ENCODE assay signal across 24 mouse cellular contexts in genomic region chr1:128633711-128634379, GRCm38 (mm10). TPM values are rescaled to one million over a fixed set of nuclear protein-coding genes. Genes with fewer than 3 reads are reported as not detected.
A peak's percentile ranks its signal among the peaks of the same experiment; 100 is the strongest.
DNase-seq lines count a peak whose midpoint lies in the region; ATAC-seq and TF ChIP-seq lines count a peak whose summit lies in the region.
"Had no signal": no experiment of that assay in that cellular context is flagged by ENCODE, and none has a peak within 500 bp of the region (broad histone marks: within the 10 kb centered on the region; RNA-seq: fewer than 3 reads in every experiment).

No protein-coding gene starts in this region.

- H3K4me2 ChIP-seq in kidney, embryonic 16.5 days (replicated peaks; ENCODE audit: low read depth, low read length) = no peak overlapping the region
- no peak overlapping the region for H3K4me2 ChIP-seq in midbrain, embryonic 11.5 days
- no peak overlapping the region for H3K4me2 ChIP-seq in midbrain, postnatal 0 days (ENCODE audit: low read depth, low read length, poor library complexity, severe bottlenecking)
- H3K4me2 ChIP-seq: heart, embryonic 13.5 days; limb, embryonic 12.5 days; liver, embryonic 13.5 days; midbrain, embryonic 12.5 days had no signal

- no peaks in the 10 kb centered on the region for H3K4me1 ChIP-seq in kidney, embryonic 16.5 days (ENCODE audit: insufficient read depth, low read length)
- H3K4me1 ChIP-seq in midbrain, embryonic 11.5 days (ENCODE audit: control insufficient read depth, insufficient read depth, low read length) = no peaks in the 10 kb centered on the region
- no peaks in the 10 kb centered on the region for H3K4me1 ChIP-seq in midbrain, postnatal 0 days (ENCODE audit: insufficient read depth, low read length)
- H3K4me1 ChIP-seq: forebrain, embryonic 10.5 days; heart, embryonic 13.5 days; limb, embryonic 12.5 days; liver, embryonic 13.5 days; midbrain, embryonic 12.5 days had no signal

- WGBS in kidney, embryonic 16.5 days = 65% methylated on average over 6 of the region's 6 CpGs
- WGBS in midbrain, embryonic 11.5 days = 63% methylated on average over 6 of the region's 6 CpGs
- 63% methylated on average over 6 of the region's 6 CpGs for WGBS in midbrain, postnatal 0 days

- no peaks in the 10 kb centered on the region for H3K36me3 ChIP-seq in kidney, embryonic 16.5 days (ENCODE audit: insufficient read depth, low read length)
- H3K36me3 ChIP-seq in midbrain, embryonic 11.5 days (ENCODE audit: control insufficient read depth, insufficient read depth, low read length) = no peaks in the 10 kb centered on the region
- H3K36me3 ChIP-seq in midbrain, postnatal 0 days (ENCODE audit: insufficient read depth, low read length) = no peaks in the 10 kb centered on the region
- H3K36me3 ChIP-seq: forebrain, embryonic 10.5 days; heart, embryonic 13.5 days; limb, embryonic 12.5 days; liver, embryonic 13.5 days; midbrain, embryonic 12.5 days had no signal

- H3K9ac ChIP-seq in kidney, embryonic 16.5 days (replicated peaks; ENCODE audit: low read length) = no peak overlapping the region
- H3K9ac ChIP-seq in midbrain, embryonic 11.5 days (ENCODE audit: low read length) = no peak overlapping the region
- no peak overlapping the region for H3K9ac ChIP-seq in midbrain, postnatal 0 days (replicated peaks; ENCODE audit: low read length, poor library complexity, severe bottlenecking)
- H3K9ac ChIP-seq: forebrain, postnatal 0 days; heart, embryonic 13.5 days; limb, embryonic 12.5 days; liver, embryonic 13.5 days; midbrain, embryonic 12.5 days had no signal

- peak; percentile 75 for ATAC-seq in kidney, embryonic 16.5 days (ENCODE audit: low FRiP score, low TSS enrichment)
- ATAC-seq in midbrain, embryonic 11.5 days (ENCODE audit: low FRiP score) = no peak
- ATAC-seq in midbrain, postnatal 0 days (ENCODE audit: low FRiP score) = no peak
- ATAC-seq: forebrain, postnatal 0 days; hindbrain, postnatal 0 days; intestine, embryonic 16.5 days had no signal

- no peaks in the 10 kb centered on the region for H3K9me3 ChIP-seq in kidney, embryonic 16.5 days (ENCODE audit: low read length)
- no peaks in the 10 kb centered on the region for H3K9me3 ChIP-seq in midbrain, embryonic 11.5 days (ENCODE audit: control insufficient read depth, low read length)
- H3K9me3 ChIP-seq in midbrain, postnatal 0 days (ENCODE audit: low read length) = no peaks in the 10 kb centered on the region
- H3K9me3 ChIP-seq: forebrain, embryonic 10.5 days; heart, embryonic 13.5 days; limb, embryonic 12.5 days; liver, embryonic 13.5 days; midbrain, embryonic 12.5 days had no signal

- no peaks in the 10 kb centered on the region; the same call in 1 of the 2 replicates for H3K27me3 ChIP-seq in kidney, embryonic 16.5 days (ENCODE audit: insufficient read depth, low read length)
- no peaks in the 10 kb centered on the region for H3K27me3 ChIP-seq in midbrain, embryonic 11.5 days (ENCODE audit: control insufficient read depth, insufficient read depth, low read length)
- H3K27me3 ChIP-seq in midbrain, postnatal 0 days (ENCODE audit: insufficient read depth, low read length) = no peaks in the 10 kb centered on the region
- H3K27me3 ChIP-seq: heart, embryonic 13.5 days; limb, embryonic 12.5 days; liver, embryonic 13.5 days; midbrain, embryonic 12.5 days had no signal

- no peak for DNase-seq in kidney, adult 9 months
- peak; percentile 70 for DNase-seq in midbrain, embryonic 11.5 days (ENCODE audit: low spot score, missing footprints)
- no peak for DNase-seq in midbrain, postnatal 0 days (ENCODE audit: low spot score)
- DNase-seq in lung, postnatal 36 days = peak; percentile 28
- no peak for DNase-seq in right cerebral cortex, postnatal 36 days (ENCODE audit: low spot score in 2 of 2)
- no peak for DNase-seq in cerebellum, adult 18-20 months
- DNase-seq: adrenal gland, postnatal 36 days; cerebellum, adult 9-11 months; forebrain, postnatal 0 days; gastrocnemius, postnatal 14 days; heart, adult 18-20 months; heart, postnatal 14 days; layer of hippocampus, postnatal 36 days; liver, embryonic 13.5 days; thymus, adult 2 months; thymus, postnatal 4 days had no signal

- TF ChIP-seq CTCF in midbrain, postnatal 0 days (IDR thresholded peaks at IDR 0.05) = no peak

- no peak overlapping the region for H3K27ac ChIP-seq in kidney, embryonic 16.5 days (ENCODE audit: low read length)
- H3K27ac ChIP-seq in midbrain, embryonic 11.5 days (ENCODE audit: low read depth, low read length) = no peak overlapping the region
- no peak overlapping the region for H3K27ac ChIP-seq in midbrain, postnatal 0 days (ENCODE audit: low read depth, low read length)
- H3K27ac ChIP-seq: forebrain, embryonic 10.5 days; heart, embryonic 13.5 days; hindbrain, postnatal 0 days; limb, embryonic 12.5 days; liver, embryonic 13.5 days; midbrain, embryonic 12.5 days; stomach, postnatal 0 days had no signal

- H3K4me3 ChIP-seq in kidney, embryonic 16.5 days (ENCODE audit: low read length) = no peak overlapping the region
- H3K4me3 ChIP-seq in midbrain, embryonic 11.5 days (ENCODE audit: low read depth, low read length) = no peak overlapping the region
- no peak overlapping the region for H3K4me3 ChIP-seq in midbrain, postnatal 0 days (ENCODE audit: low read depth, low read length)
- H3K4me3 ChIP-seq: forebrain, embryonic 10.5 days; heart, embryonic 13.5 days; limb, embryonic 12.5 days; liver, embryonic 13.5 days; midbrain, embryonic 12.5 days had no signal

RNA-seq across cellular contexts. Expression of gene Cxcr4, which starts 41.8 kb away (rescaled TPM):
- polyA plus RNA-seq in kidney, embryonic 16.5 days (2015; fragmentation: Nextera tagmentation; extraction: Ambion mirVana) = 8.7 and 9.0 TPM in 2 replicates
- 22.6 and 25.6 TPM in 2 replicates for polyA plus RNA-seq in midbrain, embryonic 11.5 days (2014; fragmentation: Nextera tagmentation; extraction: Ambion mirVana)
- total RNA-seq in midbrain, postnatal 0 days (2014; rRNA removed) = 19.3 and 28.5 TPM in 2 replicates
- polyA plus RNA-seq in midbrain, postnatal 0 days (2015; fragmentation: Nextera tagmentation; extraction: Ambion mirVana) = 1.5 and 1.7 TPM in 2 replicates

Comparison
In these comparisons a context has a peak if more than half of its experiments do, and no peak if none do; other contexts are left out.
1. DNase-seq: peak in midbrain, embryonic 11.5 days (single experiment) and lung, postnatal 36 days (single experiment); none in kidney, adult 9 months (single experiment), midbrain, postnatal 0 days (single experiment), right cerebral cortex, postnatal 36 days (0 of 2) and cerebellum, adult 18-20 months (0 of 2).